Mouse (Mus musculus): ENCODE data around the gene Gm16434.
"Not testable (repeated sequence)": the region's sequence is repeated elsewhere in the genome, so short reads cannot be mapped to it uniquely, and the experiment has no call there.

- TF ChIP-seq POLR2A (IDR thresholded peaks at IDR 0.05; ENCODE audit: borderline replicate concordance, extremely low read depth, low read depth, low read length); CTCF (IDR thresholded peaks at IDR 0.05; ENCODE audit: insufficient read depth, low read length): not testable (repeated sequence)
Observed at GRCm38 (mm10) chr14:7194440-7194839, at the start of gene Gm16434.
